Mouse (Mus musculus): ENCODE results near the gene Lrmda.

Gene Lrmda

GRCm38 (mm10) chr14:22812824-22813223 is 793.3 kb downstream of the Lrmda start:
- DNase-seq = no peak

DNA sequence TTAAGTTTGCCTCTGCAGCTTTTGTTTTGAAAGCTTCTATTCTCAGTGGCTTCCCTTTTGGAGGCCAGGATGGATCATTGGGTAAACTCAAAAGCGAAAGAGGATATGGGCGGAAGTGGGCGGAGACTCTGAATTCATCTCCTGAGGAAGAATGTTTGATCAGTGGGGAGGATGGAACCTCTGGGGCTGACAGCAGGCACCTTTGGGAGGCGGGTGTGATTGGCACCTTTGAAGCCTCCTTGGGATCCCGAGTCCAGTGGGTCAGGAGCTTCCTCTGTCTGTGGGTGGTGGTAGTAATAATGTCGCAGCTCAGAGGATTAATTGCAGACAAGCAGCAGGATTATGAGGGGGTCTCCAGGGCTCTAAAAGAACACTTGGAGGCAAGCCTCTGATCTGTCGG is 793.9 kb downstream of the Lrmda start:
- peak in 1 of 2 experiments; percentile 57 for DNase-seq

- no peak for DNase-seq
Measured at GRCm38 (mm10) chr14:22814811-22815345, 795.4 kb downstream of the Lrmda start.

- peak; percentile 57 to 76 for DNase-seq
Measured at GRCm38 (mm10) chr14:22817346-22818201, 798.1 kb downstream of the Lrmda start.

GRCm38 (mm10) chr14:22818202-22818530 is 798.7 kb downstream of the Lrmda start:
- DNase-seq = no peak

DNA sequence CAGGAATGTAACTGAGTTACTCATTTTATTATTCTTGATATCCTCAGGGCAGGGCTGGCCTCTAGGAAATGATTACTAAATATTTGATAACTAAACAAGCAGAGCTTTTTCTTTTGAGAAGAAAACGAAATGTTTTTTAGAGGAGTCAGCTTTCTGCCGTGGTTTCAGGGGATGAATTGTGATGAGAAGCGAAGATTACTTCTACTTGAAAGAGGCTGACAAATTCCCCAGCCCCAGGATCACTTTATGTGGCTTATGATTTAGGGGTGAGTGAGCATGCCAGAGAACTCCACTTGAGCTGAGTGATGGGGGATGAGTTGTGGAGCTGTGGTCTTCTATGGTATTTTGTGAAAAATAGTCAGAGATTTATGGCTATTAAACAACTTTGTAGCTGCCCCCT is 803.4 kb downstream of the Lrmda start:
- no peak for DNase-seq

DNA sequence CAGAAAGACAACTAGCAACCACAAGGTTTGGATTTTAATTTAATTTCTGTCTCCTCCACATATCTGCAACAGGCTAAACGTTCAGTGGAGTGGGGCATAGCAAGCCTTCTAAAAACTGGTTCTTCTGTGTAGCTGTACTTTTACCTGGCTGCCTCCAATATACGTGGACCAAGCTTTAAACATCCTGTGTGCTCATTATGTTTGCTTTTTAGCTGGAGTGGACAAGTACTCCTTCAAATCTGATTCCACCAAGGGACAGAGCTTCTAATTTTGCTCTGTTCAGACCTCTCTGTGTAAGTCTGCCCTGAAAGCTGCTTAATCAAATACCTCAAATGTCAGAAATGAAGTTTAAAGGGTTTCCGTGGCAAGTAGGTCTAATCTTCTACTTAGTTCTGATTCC is 807.3 kb downstream of the Lrmda start:
- no peak for DNase-seq

DNA sequence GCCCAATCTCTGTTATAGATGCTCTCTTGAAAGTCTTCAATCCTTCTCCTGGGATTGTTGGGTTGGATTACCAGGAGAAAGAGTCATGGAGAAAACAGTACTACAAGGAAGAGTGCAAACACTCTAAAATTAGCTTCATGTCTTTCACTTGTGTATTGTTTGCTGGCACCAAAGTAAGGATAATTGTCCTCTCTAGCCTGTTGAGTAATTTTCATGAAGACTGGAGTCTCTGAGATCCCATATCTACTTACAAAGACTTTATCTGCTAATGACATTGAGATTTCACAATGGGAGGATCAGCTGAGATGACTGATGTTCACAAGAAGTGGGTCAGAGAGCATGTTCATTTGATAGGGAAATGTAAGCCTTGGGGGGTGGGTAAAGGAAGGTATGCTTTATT is 817.5 kb downstream of the Lrmda start:
- DNase-seq = no peak

DNA sequence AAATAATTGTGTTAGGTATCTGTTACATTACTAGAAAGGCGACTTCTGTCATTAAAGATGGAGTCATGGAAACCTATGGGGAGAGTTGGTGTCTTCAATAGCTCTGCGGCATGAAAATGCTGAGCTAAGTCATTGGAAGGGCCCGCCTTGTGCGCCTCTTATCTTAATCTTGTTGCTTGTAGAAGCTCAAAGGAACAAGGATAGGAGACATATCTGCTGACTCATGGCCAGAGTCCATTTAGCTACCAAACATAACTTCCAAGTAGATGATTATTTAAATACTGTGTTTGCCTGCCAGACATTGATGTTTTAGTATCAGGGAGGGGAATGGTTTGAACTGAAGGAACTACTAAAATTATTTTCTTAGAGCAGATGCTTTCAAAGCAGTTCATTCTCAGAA is 821.6 kb downstream of the Lrmda start:
- no peak for DNase-seq

GRCm38 (mm10) chr14:22844006-22844405 is 824.5 kb downstream of the Lrmda start:
- no peak for DNase-seq

GRCm38 (mm10) chr14:22845401-22845800 is 825.9 kb downstream of the Lrmda start:
- DNase-seq = no peak

DNA sequence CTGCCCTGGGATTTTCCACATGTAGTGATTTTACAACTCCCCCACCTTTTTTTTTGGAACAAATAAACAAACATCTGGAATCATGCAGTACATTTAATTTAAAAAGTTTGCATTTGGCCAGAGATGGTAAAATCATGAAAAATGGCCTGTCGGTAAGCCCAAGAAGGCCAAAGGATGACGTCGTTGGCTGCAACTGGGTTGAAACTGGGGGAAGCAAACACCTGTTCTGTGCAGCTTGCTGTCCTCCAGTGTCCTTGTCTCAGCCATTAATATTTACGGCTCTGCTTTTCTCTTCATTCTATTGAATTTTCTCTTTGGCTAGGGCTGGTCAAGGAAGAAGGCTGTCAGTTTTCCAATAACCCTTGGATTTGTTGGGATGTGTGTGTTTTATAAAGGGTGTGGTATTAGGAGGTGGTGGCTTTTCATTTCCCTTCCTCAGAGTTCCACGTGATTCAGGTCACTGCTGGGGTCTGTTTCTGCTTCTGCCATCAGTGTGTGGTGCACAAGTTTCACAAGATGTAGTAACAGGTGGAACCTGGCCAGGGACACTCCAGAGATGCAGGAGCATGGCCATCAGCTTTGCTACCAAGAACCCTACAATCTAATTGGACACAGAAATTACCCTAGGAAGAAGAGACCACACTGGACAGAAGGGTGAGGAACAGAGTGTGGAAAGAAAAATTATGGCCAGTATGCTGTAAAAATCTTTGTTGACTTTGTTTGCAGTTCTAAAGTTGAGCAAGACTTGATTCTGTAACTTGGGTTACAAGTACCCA is 827.7 kb downstream of the Lrmda start:
- no peak for DNase-seq

GRCm38 (mm10) chr14:22849108-22849507 is 829.6 kb downstream of the Lrmda start:
- DNase-seq = peak; percentile 17 to 30

DNA sequence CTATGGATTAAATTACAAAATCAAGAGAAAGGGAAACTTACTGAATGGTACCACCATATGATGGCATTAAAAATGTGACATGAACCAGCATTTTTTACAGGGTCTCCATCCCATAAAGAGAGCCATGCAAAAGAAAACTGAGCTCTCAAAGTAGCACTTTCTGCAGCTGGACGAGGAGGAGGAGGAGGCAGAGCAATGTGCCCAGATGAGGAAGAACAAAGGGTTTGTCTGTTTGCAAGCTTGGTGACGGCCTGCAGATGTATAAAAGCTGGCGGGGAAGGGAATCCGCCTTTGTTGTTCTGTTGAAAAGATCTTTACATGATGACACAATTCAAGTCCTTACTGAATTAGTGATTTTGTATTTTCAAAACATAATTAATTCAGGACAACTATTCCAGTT is 841.1 kb downstream of the Lrmda start:
- DNase-seq = no peak

DNA sequence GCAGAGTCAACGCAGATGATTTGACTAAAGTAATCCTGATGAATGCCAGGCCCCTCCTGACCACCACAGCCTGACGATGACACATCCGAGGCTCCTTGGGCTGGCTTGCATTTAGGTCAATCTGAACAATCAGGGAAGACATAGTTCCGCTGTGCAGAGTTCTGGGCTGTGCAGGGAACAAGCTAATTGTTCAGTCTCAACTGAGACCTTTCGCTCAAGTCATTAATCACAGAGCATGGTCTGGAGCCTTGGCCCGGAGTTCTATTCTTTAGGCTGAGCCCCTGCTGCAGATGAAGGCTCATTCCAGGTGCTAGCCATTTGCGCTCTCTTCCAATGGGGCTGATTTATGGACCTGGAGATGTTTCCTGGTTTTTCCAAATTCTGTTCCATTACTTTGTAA is 844.6 kb downstream of the Lrmda start:
- DNase-seq = no peak

DNA sequence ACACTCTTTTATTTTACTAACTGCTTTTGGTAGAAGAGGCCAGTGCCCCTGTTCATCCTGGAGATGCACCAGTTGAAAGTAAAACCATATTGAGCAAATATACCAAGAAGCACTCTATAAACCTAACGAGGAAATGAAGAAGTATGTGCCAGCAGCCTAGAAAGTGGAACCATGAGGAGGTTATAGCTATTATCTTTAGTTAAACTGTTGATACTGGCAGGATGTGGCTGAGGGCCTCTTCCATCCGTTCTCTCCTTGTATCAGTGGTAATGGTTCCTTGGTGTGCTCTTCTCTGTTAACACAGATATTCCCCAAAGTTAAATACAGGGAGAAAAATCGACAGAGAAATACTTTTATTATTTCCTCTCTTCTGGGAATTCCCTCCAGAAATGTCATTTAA is 855.1 kb downstream of the Lrmda start:
- no peak for DNase-seq

DNA sequence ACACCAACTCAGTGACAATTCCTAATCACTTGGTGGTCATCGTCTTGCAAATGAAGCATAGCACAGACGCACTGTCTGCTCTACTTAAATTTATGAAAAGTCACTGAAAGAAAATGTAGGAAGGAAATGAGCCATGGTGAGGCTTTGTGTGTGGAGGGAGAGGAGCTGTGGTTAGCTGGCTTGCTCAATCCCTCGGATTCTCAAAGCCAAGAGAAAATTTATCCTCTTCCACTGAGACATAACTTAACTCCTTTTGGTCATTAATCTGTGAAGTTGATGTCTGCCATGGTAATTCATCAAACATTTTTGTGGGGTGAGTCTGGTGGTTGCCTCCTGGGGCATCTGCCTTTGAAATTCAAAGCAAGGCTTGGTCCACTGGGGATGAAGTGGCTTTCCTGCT is 867.7 kb downstream of the Lrmda start:
- DNase-seq = no peak

DNA sequence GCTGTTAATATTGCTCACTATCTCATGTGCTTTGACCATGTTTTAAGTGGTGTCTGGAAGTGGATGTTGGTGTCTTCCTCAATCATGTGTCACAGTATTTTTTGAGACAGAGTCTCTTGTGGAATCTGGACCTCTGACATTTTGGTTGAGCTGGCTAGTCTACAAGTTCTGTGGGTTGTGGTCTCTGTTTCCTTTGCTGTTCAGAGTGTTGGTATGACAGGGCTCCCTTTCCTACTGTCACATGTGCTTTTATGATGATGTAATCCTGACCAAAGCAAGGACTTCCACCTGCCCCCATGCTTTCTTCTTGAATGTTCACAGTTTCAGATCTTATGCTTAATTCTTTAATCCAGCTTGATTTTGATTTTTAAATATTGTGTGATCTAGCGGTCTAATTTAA is 879.8 kb downstream of the Lrmda start:
- DNase-seq = no peak

DNA sequence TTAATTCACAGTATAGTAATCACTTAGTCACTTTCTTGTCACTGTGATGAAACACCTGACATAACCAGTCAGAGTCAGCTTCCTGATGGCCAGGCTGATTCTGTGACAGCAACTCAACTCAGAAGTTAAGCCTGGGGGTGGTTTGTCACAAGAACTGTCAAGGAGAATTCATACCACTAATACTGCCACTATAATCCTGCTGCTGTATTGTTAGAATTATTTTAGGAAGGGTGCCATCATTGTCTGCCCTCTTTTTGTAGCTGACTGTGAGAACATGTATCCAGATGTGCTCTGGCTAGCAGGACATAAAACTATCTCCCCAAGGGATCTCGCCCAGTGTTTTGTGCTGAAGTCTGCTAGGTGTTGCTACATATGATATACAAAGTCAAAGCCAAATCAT is 882.6 kb downstream of the Lrmda start:
- no peak for DNase-seq

DNA sequence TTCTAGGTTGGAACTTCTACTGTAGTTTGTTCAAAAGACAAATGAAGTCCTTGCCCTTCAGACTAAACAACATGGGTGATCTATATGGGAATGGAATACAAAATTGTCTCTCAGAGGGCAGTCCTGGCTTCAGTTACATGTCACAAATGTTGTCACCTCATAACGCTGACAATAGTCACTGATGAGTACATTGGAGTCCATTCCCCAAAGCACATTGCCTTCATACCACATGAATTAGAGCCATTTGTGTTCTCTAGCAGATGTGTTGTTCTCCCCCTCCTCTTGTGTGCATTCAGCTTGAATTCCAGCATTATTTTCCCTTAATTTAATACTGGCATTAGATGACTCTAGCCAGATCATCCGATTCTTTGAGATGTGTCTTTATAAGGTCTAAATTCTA is 883.4 kb downstream of the Lrmda start:
- no peak for DNase-seq

DNA sequence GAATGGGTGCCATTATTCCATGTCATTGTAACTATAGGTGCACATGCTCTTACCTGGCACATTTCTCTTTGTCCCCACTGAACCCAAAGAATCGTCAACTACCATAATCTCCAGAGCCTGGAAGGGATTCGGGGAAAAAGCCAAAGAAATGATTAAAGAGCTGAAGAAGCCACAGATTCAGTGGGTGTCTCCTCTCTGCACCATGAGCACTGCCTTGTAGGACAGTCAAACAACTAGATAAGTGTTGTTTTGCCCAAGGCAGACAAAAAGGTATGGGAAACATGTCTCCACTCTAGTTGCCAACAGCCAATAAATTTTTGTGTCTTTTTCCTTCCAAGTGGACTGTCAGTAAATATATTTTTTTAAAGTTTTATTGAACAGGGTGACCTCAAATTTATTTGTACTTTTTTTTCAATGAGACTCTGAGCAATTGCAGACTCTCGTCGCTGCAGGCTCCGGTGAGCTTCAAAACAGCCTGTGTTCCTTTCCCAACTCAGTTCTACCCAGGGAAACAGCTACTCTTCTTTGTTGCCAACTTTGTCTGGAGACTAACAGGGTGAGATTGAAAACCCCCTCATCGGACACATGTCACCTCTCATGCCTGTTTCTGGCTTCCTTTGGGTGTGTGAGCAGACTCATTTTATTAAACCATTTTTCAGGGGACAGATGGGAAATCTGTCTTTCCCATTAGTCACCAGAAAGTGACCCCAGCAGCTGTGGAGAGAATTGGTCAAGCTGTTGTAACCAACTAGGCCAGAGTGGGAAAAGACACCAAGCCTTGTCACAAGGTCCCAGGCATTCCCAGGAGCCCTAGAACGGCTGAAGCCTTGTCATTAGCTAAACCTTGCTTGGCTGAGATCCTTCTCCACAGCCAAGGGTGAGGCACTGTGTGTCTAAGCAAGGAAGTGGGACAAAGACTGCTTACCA is 886.5 kb downstream of the Lrmda start:
- DNase-seq = peak; percentile 4 to 10

DNA sequence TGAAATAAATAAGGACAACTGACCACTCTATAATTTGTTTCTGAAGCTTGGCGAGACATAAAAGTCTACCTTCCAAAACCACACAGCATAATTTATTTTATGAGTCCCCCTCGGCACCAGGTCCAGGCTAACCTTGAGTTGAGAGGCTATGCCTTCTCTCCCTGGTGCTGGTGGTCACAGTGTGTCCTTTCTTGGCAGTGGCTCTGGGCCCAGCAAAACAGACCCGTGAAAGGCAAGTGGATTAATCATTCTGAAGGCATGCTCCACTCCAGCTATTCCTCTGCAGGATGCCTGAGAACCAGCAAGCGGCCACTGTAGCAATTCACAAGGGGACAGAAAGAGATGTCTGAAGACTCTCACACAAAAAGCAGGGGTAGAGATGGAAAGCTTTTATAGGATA is 887.2 kb downstream of the Lrmda start:
- peak; percentile 5 to 21 for DNase-seq

DNA sequence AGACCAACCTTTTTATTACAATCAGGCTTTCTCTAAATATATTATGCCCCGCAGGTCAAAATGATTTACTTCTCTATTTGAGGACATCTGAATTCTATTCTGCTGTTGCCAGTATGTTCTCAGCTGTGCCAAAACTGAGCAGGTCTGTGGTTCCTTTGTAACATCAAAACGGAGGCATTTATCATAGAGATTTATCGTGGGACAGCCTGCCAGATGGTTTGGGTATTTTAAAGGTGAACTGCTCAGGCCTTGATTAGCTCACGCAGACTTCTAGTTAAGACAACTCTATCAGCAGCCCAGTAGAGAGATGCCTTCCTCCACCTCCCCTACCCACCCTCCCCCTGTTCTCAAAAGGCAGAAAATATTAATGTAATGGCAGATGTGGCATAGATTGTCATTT is 887.7 kb downstream of the Lrmda start:
- DNase-seq = no peak

All from kidney, postnatal 36 days (tissue).